Mouse (Mus musculus): ENCODE measurements around the gene Dtx2. TPM values are rescaled to one million over a fixed set of nuclear protein-coding genes. Genes with fewer than 3 reads are reported as not detected.
A peak's percentile ranks its signal among the peaks of the same experiment; 100 is the strongest.

The Dtx2 gene
- 11.4 and 11.9 TPM in 2 replicates for total RNA-seq (2012; rRNA removed)
- 10 to 100 TPM in 1 of 2 experiments, not detected in 1; 17.2 TPM for polyA plus RNA-seq (2012; ENCODE audit: insufficient read depth in 1 of 2, insufficient read length in 2 of 2, low read depth in 1 of 2, low replicate concordance in 2 of 2, missing spikeins in 1 of 2)

GRCm38 (mm10) chr5:135994725-135995687 lies at the start of gene Dtx2:
Gene Dtx2 (plus strand): TSS chr5:135994800.
- H3K36me3 ChIP-seq (ENCODE audit: control insufficient read depth in 1 of 2, insufficient read depth in 2 of 2, low read length in 2 of 2) = peaks cover 5 to 6% of the 10 kb centered on the region in 2 experiments
- peak; percentile 94 for DNase-seq (ENCODE audit: low read depth, low spot score)
- no peaks in the 10 kb centered on the region; the same call in 1 of the 2 replicates for H3K79me2 ChIP-seq (ENCODE audit: control insufficient read depth, insufficient read depth, low read length, poor library complexity)
- TF ChIP-seq MXI1 (IDR thresholded peaks at IDR 0.05; ENCODE audit: low read depth, low read length) (peak; percentile 68), CTCF (IDR thresholded peaks at IDR 0.05 in 2 of 3, conservative IDR thresholded peaks at IDR 0.05 in 1 of 3; ENCODE audit: control insufficient read depth in 1 of 3, insufficient read depth in 1 of 3, low read depth in 2 of 3, low read length in 3 of 3, poor library complexity in 1 of 3, severe bottlenecking in 1 of 3) (peak in 1 of 3 experiments; percentile 43; a peak in 2 of 6 replicates), MEF2A (IDR thresholded peaks at IDR 0.05; ENCODE audit: extremely low read depth, insufficient replicate concordance, low read depth, low read length, poor library complexity, severe bottlenecking) (no peak), ZMIZ1 (IDR thresholded peaks at IDR 0.05; ENCODE audit: low read depth, low read length) (peak; percentile 83; the same call in 1 of the 2 replicates), POLR2AphosphoS2 (IDR thresholded peaks at IDR 0.05; ENCODE audit: low read length) (peak; percentile 71; the same call in 1 of the 2 replicates), TBP (IDR thresholded peaks at IDR 0.05; ENCODE audit: low read depth, low read length) (peak; percentile 69), NRF1 (IDR thresholded peaks at IDR 0.05; ENCODE audit: insufficient read depth, low read depth, low read length, poor library complexity, severe bottlenecking) (peak; percentile 99), RCOR1 (IDR thresholded peaks at IDR 0.05; ENCODE audit: low read depth, low read length) (no peak), USF1 (IDR thresholded peaks at IDR 0.05; ENCODE audit: low read depth, low read length) (0 out of 2 replicates have a peak, but pooled peaks have one; percentile 28), JUND (IDR thresholded peaks at IDR 0.05; ENCODE audit: low read depth, low read length) (no peak), TCF12 (IDR thresholded peaks at IDR 0.05; ENCODE audit: low read depth, low read length) (peak; percentile 67), SIN3A (IDR thresholded peaks at IDR 0.05; ENCODE audit: low read length) (peak; percentile 89), NELFE (IDR thresholded peaks at IDR 0.05; ENCODE audit: low read depth, low read length) (peak; percentile 91), HCFC1 (IDR thresholded peaks at IDR 0.05; ENCODE audit: low read depth, low read length) (peak; percentile 100), MAX (IDR thresholded peaks at IDR 0.05; ENCODE audit: low read length) (0 out of 2 replicates have a peak, but pooled peaks have one; percentile 28), POLR2A (IDR thresholded peaks at IDR 0.05; ENCODE audit: control insufficient read depth in 1 of 2, insufficient read depth in 1 of 2, low read depth in 1 of 2, low read length in 2 of 2, poor library complexity in 1 of 2) (peak; percentile 81 to 93), KAT2A (conservative IDR thresholded peaks at IDR 0.05; ENCODE audit: low read depth, low read length) (peak; percentile 94), MYC (IDR thresholded peaks at IDR 0.05; ENCODE audit: low read depth, low read length) (peak; percentile 48; the same call in 1 of the 2 replicates), ELF1 (IDR thresholded peaks at IDR 0.05; ENCODE audit: low read depth, low read length) (peak; percentile 67), POLR2AphosphoS5 (IDR thresholded peaks at IDR 0.05; ENCODE audit: borderline replicate concordance, low read depth, low read length) (no peak)
- peak within 1 kb of the TSS; percentile 73 to 87 for H3K4me3 ChIP-seq (ENCODE audit: control insufficient read depth in 1 of 2, insufficient read depth in 1 of 2, low read depth in 2 of 2, low read length in 2 of 2)
- no peaks in the 10 kb centered on the region for H3K9me3 ChIP-seq (replicated peaks; ENCODE audit: insufficient read depth, low read length)
- peaks cover 0 to 14% of the 10 kb centered on the region in 2 experiments; a peak in 2 of 4 replicates for H3K4me1 ChIP-seq (ENCODE audit: control insufficient read depth in 1 of 2, insufficient read depth in 2 of 2, low read length in 2 of 2)
- no peaks in the 10 kb centered on the region for H3K27me3 ChIP-seq (ENCODE audit: control insufficient read depth in 1 of 2, insufficient read depth in 2 of 2, low read length in 2 of 2)
- H3K27ac ChIP-seq (ENCODE audit: control insufficient read depth, low read depth, low read length) = no peak within 1 kb of the TSS
- H3K9ac ChIP-seq (ENCODE audit: control insufficient read depth, low read depth, low read length, poor library complexity, severe bottlenecking) = peak within 1 kb of the TSS; percentile 70

Data from MEL (cell line).